Mouse (Mus musculus): Measurements from ENCODE around the gene Osbpl10.
"Not testable (repeated sequence)": the region's sequence is repeated elsewhere in the genome, so short reads cannot be mapped to it uniquely, and the experiment has no call there.

Gene Osbpl10

GRCm38 (mm10) chr9:114985741-114986140, 7.4 kb downstream of the Osbpl10 start:
- no peak for DNase-seq (ENCODE audit: low spot score)

- no peak for DNase-seq (ENCODE audit: low spot score)
Measured at GRCm38 (mm10) chr9:114986361-114986760, 8.0 kb downstream of the Osbpl10 start.

DNA sequence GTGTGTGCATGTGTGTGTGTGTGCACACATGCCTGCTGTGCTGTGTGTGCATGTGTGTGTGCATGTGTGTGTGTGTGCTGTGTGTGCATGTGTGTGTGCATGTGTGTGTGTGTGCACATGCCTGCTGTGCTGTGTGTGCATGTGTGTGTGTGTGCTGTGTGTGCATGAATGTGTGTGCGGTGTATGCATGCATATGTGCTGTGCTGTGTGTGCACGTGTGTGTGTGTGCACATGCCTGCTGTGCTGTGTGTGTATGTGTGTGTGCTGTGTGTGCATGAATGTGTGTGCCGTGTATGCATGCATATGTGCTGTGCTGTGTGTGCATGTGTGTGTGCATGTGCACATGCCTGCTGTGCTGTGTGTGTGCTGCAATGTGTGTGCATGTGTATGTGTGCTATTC, 9.7 kb downstream of the Osbpl10 start:
- DNase-seq (ENCODE audit: low spot score): no peak

- no peak for DNase-seq (ENCODE audit: low spot score)
Measured at GRCm38 (mm10) chr9:114988610-114989327, 10.4 kb downstream of the Osbpl10 start.

GRCm38 (mm10) chr9:114990421-114990820, 12.1 kb downstream of the Osbpl10 start:
- DNase-seq (ENCODE audit: low spot score): no peak

DNA sequence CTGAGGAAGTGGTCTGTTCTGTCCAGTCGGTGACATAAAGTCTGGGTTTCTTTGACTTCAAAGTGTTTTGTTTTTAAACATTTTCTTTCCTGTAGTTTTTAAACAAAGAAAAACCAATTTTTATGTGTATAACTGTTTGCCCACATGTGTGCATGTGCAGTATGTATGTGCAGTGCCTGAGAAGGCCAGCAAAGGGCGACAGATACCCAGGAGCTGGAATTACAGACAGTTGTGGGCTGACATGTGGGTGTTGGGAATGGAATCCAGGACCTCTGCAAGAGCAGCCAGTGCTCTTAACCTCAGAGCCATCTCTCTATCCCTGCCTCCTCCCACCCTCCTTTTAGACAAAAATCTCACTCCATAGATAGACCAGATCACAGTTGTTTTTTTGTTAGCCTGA, 14.2 kb downstream of the Osbpl10 start:
- DNase-seq (ENCODE audit: low spot score): no peak

GRCm38 (mm10) chr9:114995250-114995649, 16.9 kb downstream of the Osbpl10 start:
- DNase-seq (ENCODE audit: low spot score): no peak

DNA sequence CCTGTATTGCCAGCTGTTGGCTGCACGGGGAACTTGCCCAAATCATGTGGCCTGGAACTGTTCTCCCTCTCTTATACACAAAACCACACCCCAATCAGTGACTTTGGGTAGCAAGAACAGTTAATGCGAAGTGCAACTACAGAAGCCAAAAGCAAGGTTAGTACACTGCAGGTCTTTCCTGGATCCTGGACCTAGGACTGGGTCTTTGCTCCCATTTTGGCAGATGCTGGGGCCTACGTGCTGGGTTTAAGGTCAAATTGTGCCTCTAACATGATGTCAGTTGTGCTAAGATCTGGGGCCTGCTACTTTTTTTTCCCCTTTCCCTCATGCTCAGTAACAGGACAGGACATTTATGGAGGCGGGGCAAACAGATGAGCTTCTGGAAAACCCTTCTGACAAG, 17.3 kb downstream of the Osbpl10 start:
- DNase-seq (ENCODE audit: low spot score): no peak

GRCm38 (mm10) chr9:114996489-114996888, 18.1 kb downstream of the Osbpl10 start:
- DNase-seq (ENCODE audit: low spot score): no peak

DNA sequence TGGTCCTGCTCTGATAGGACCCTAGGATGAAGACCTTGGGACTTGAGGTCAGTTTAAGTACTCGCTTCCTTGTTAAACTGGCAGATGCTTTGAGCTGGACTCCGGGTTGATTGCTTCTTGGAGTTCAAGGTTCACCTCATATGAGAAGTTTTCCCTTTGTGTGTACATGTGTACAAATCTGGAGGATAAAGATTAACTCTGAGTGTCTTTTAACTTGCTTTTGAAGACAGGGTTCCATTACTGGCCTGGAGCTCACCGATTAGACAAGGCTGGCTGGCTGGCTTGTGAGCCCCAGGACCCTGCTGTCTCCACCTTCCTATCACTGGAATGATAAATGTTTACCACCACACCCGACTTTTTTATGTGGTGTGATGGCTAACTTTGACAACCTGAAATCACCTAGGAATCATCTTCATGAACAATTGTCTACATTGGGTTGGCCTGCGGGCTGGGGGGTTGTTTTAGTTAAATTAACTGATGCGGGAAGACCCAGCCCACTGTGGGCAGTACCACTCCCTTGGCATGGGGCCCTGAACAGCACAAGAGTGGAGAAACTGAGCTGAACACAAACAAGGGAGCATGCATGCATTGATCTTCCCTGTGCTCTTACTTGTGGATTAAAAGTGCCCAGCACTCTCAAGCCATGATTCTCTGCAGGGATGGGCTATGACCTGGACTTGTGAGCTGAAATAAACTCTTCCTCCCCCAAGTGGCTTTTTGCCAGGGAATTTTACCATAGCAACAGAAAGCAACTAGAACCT, 20.8 kb downstream of the Osbpl10 start:
- DNase-seq (ENCODE audit: low spot score): no peak

GRCm38 (mm10) chr9:114999771-115000146, 21.4 kb downstream of the Osbpl10 start:
- DNase-seq (ENCODE audit: low spot score): no peak

GRCm38 (mm10) chr9:115005446-115005845, 27.1 kb downstream of the Osbpl10 start:
- DNase-seq (ENCODE audit: low spot score): no peak

- DNase-seq (ENCODE audit: low spot score): no peak
Measured at GRCm38 (mm10) chr9:115007776-115008175, 29.4 kb downstream of the Osbpl10 start.

- no peak for DNase-seq (ENCODE audit: low spot score)
Measured at GRCm38 (mm10) chr9:115008194-115008593, 29.8 kb downstream of the Osbpl10 start.

GRCm38 (mm10) chr9:115012367-115012766, 34.0 kb downstream of the Osbpl10 start:
- no peak for DNase-seq (ENCODE audit: low spot score)

GRCm38 (mm10) chr9:115020141-115020540, 41.8 kb downstream of the Osbpl10 start:
- no peak for DNase-seq (ENCODE audit: low spot score)

GRCm38 (mm10) chr9:115021419-115021818, 43.0 kb downstream of the Osbpl10 start:
- no peak for DNase-seq (ENCODE audit: low spot score)

DNA sequence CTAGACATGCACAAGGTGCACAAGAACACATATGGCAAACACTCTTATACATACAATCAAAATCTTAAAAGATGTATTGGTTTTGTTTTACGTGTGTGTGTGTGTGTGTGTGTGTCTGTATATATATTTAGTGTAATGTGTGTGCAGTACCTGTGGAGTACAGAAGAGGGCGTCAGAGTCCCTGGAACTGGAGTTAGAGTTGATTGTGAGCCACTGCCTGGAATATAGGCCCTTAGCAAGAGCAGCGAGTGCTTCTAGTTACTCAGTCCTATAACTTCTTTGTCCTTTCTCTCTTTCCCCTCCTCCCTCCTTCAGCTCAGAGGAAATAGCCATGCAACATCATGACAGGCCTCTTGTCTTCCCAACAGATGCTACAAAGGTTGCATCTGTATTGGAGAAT, 44.8 kb downstream of the Osbpl10 start:
- DNase-seq (ENCODE audit: low spot score): no peak

DNA sequence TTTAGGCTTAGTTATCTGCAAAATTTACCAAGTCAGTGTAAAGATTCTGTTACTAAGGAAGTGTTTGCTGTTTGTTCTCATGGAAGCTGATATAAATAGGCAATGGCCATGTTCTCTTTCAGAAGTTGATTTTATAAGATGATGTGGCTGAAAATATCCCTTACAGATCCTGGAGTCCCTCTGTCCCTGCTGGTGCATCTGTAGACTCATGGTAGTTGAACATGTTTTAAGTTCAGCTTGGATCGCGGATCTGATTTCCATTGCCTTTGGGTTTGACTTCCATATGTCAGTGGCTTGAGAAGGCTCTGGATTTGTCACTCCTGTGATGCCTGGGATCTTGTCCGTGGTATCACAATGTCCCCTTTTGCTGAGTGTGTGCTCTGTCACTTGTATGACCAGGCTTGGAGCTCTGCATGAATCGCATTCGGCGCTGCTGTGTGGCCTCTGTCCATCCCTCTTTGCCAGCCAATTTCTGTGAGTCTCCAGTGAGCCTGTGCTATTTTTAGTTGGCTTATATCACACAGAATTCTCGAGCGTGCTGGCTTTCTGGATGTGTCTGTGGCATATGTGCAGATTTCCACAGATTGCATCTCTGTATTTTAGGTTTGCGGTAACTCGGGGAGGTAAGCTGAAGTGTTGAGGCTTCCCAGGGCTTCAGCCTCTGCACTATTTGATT, 45.5 kb downstream of the Osbpl10 start:
- no peak for DNase-seq (ENCODE audit: low spot score)

- DNase-seq (ENCODE audit: low spot score): no peak
Measured at GRCm38 (mm10) chr9:115029307-115029706, 50.9 kb downstream of the Osbpl10 start.

GRCm38 (mm10) chr9:115030581-115030980, 52.2 kb downstream of the Osbpl10 start:
- no peak for DNase-seq (ENCODE audit: low spot score)

GRCm38 (mm10) chr9:115031046-115031445, 52.7 kb downstream of the Osbpl10 start:
- DNase-seq (ENCODE audit: low spot score): not testable (repeated sequence)

DNA sequence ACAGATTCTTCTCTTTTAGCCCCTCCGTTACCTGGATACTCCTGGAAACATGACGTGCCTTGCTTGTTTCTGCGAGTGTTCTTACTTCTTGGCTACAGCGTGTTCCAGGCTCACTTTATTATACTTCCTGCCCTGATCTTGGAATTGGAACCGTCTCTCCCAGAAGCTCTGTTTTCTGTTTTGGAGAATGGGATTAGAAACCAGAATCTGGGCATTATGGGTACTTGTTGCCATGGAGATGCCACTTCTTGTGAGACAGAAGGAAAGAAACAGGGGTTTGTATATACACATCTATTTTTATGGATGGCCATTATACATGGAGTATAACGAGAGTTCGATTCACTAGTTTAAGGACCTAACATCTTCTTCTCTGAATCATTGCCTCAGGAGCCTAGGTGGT, 54.4 kb downstream of the Osbpl10 start:
- no peak for DNase-seq (ENCODE audit: low spot score)
